Mouse (Mus musculus): ENCODE results near the gene Taf1d. TPM values are rescaled to one million over a fixed set of nuclear protein-coding genes. Genes with fewer than 3 reads are reported as not detected.

Taf1d gene
- 15.1 and 16.8 TPM in 2 replicates for polyA plus RNA-seq (2012; rRNA removed)

DNA sequence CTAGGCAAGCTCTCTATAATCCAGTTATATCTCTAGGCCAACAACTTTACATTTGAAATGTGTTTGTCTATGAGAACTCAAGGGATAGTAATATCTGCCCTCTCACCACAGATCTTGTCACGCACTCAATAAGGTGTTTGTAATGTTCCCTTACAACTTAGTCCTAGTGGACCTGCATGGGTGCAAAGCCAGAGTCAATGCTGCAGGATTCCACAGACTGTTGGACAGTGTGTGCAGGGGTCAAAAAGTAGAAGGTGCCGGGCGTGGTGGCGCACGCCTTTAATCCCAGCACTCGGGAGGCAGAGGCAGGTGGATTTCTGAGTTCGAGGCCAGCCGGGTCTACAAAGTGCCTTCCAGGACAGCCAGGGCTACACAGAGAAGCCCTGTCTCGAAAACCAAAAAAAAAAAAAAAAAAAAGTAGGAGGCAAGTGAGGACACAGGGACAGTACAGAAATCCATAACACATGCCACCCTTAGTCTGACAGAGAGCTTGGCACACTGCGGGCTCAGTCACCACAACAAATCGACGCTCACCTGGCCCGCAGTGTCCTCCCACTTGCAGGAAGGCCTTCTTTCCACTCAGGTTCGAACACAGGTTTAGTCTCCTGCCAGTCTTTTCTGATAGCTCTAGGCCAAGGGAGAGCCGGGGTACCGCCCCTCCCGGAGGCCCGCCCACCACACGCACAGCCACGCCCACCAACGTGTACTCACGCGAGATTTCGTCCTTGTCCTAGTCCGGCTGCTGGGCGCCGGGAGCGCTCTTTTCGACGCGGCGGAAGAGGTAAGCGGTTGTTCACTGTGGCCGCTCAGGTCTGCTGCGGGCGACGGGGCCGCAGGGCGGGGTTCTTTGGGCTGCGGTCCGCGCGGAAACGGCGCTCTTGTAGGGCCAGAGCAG, at the start of gene Taf1d:
Gene Taf1d (plus strand): TSS at position 712 of the 895 bp plus-strand sequence.
- Histone ChIP-seq H3K36me3 (ENCODE audit: control insufficient read depth, insufficient read depth, low read length) (peaks cover 1% of the 10 kb centered on the region), H3K4me1 (ENCODE audit: control insufficient read depth, insufficient read depth, low read length) (peaks cover 9% of the 10 kb centered on the region), H3K4me3 (ENCODE audit: control insufficient read depth, low read depth, low read length) (peak within 1 kb of the TSS; percentile 93), H3K27ac (ENCODE audit: control insufficient read depth, insufficient read depth, low read depth, low read length) (peak within 1 kb of the TSS; percentile 96), H3K27me3 (ENCODE audit: control insufficient read depth, insufficient read depth, low read length) (no peaks in the 10 kb centered on the region)
- TF ChIP-seq CTCF (IDR thresholded peaks at IDR 0.05; ENCODE audit: control insufficient read depth, insufficient read depth, insufficient replicate concordance, low read depth, low read length) (no peak), POLR2A (IDR thresholded peaks at IDR 0.05; ENCODE audit: control insufficient read depth, low read depth, low read length) (peak; percentile 100)

DNA sequence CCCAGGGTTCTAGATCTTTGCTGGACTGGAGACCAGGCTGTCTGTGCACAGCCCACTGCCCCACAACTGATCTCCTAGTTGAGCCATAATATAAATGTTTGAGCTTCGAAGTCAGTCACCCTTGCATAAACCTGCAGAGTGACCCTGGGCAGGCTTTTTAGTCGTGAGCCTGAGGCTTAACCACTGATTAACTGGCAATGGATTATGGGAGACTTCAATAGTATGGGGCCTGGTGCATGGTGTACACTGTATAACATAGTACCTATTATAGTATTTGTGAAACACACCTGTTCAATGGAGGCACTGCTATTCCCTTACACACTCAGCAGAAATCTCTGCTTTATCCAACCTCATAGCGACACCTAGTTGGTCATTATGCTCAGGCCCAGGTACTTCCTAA, 49.8 kb upstream of the Taf1d start:
- no peak for TF ChIP-seq POLR2A (IDR thresholded peaks at IDR 0.05; ENCODE audit: control insufficient read depth, low read depth, low read length)
- TF ChIP-seq CTCF (IDR thresholded peaks at IDR 0.05; ENCODE audit: control insufficient read depth, insufficient read depth, insufficient replicate concordance, low read depth, low read length): no peak
- H3K4me1 ChIP-seq (ENCODE audit: control insufficient read depth, insufficient read depth, low read length): no peaks in the 10 kb centered on the region; the same call in 1 of the 2 replicates
- H3K27ac ChIP-seq (ENCODE audit: control insufficient read depth, insufficient read depth, low read depth, low read length): no peak overlapping the region
- no peaks in the 10 kb centered on the region for H3K36me3 ChIP-seq (ENCODE audit: control insufficient read depth, insufficient read depth, low read length)
- H3K27me3 ChIP-seq (ENCODE audit: control insufficient read depth, insufficient read depth, low read length): no peaks in the 10 kb centered on the region
- H3K4me3 ChIP-seq (ENCODE audit: control insufficient read depth, low read depth, low read length): no peak overlapping the region

DNA sequence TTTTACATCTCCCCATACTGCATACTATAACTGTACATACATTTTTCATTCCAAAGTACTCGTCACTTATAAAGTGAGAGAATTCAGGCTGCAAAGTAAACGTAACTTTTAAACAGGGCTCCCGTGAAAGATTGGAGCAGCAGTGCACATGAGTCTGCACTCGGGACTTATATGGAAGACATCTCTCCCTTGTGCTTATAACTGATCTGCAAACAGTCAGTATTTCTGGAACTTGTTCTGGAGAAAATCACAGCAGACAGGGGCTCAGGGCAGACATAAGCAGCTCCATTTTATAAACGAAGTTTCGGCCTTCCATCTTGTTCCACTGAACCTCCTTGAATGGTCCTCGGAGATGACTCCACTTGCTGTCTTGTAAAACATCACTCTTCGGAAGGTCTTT, 44.0 kb upstream of the Taf1d start:
- Histone ChIP-seq H3K4me1 (ENCODE audit: control insufficient read depth, insufficient read depth, low read length) (no peaks in the 10 kb centered on the region), H3K27ac (ENCODE audit: control insufficient read depth, insufficient read depth, low read depth, low read length) (no peak overlapping the region), H3K4me3 (ENCODE audit: control insufficient read depth, low read depth, low read length) (no peak overlapping the region), H3K36me3 (ENCODE audit: control insufficient read depth, insufficient read depth, low read length) (no peaks in the 10 kb centered on the region), H3K27me3 (ENCODE audit: control insufficient read depth, insufficient read depth, low read length) (no peaks in the 10 kb centered on the region)
- no peak for TF ChIP-seq POLR2A (IDR thresholded peaks at IDR 0.05; ENCODE audit: control insufficient read depth, low read depth, low read length)
- no peak for TF ChIP-seq CTCF (IDR thresholded peaks at IDR 0.05; ENCODE audit: control insufficient read depth, insufficient read depth, insufficient replicate concordance, low read depth, low read length)

DNA sequence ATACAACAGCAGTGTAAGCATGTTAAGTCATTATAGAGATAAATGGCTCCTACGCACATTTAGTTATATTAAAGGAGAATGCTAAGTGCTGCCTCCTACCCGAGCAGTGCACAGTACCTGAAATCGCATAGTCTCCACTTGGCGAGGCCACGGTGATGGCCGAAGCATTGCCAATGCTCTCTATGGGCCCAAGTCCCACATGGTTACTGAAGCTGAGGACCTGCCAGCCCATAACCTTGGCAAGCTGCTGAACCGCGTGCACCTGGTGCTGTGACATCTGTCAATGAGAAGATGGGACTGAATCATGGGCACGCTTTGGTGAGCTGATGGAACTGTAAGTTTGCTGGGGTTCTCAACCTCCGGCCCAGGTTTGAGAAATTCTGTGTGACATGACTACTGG, 42.5 kb upstream of the Taf1d start:
- no peaks in the 10 kb centered on the region for H3K27me3 ChIP-seq (ENCODE audit: control insufficient read depth, insufficient read depth, low read length)
- TF ChIP-seq CTCF (IDR thresholded peaks at IDR 0.05; ENCODE audit: control insufficient read depth, insufficient read depth, insufficient replicate concordance, low read depth, low read length) (no peak), POLR2A (IDR thresholded peaks at IDR 0.05; ENCODE audit: control insufficient read depth, low read depth, low read length) (no peak)
- H3K27ac ChIP-seq (ENCODE audit: control insufficient read depth, insufficient read depth, low read depth, low read length): no peak overlapping the region
- no peak overlapping the region for H3K4me3 ChIP-seq (ENCODE audit: control insufficient read depth, low read depth, low read length)
- no peaks in the 10 kb centered on the region for H3K4me1 ChIP-seq (ENCODE audit: control insufficient read depth, insufficient read depth, low read length)
- no peaks in the 10 kb centered on the region; the same call in 1 of the 2 replicates for H3K36me3 ChIP-seq (ENCODE audit: control insufficient read depth, insufficient read depth, low read length)

DNA sequence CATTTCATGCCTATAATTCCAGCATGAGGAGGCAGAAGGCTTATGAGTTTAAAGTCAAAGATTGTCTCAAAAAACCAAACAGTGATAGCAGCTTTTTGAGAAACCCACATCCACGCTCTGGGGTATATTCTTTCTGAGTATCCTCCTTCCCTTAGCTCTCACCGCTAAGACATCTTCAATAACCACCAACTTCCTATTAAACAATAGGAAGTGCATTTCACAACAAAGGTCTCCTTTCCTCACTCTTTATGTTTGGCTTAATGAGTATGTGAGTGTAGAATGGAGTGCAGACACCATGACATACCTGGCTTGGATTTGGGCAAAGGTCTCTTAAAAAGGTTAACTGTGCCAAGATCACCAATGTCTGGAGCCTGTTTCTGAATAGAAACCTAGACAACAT, 32.0 kb upstream of the Taf1d start:
- no peaks in the 10 kb centered on the region for H3K27me3 ChIP-seq (ENCODE audit: control insufficient read depth, insufficient read depth, low read length)
- no peaks in the 10 kb centered on the region for H3K4me1 ChIP-seq (ENCODE audit: control insufficient read depth, insufficient read depth, low read length)
- H3K36me3 ChIP-seq (ENCODE audit: control insufficient read depth, insufficient read depth, low read length): peaks cover 3% of the 10 kb centered on the region; the same call in 1 of the 2 replicates
- H3K4me3 ChIP-seq (ENCODE audit: control insufficient read depth, low read depth, low read length): no peak overlapping the region
- TF ChIP-seq POLR2A (IDR thresholded peaks at IDR 0.05; ENCODE audit: control insufficient read depth, low read depth, low read length): no peak
- TF ChIP-seq CTCF (IDR thresholded peaks at IDR 0.05; ENCODE audit: control insufficient read depth, insufficient read depth, insufficient replicate concordance, low read depth, low read length): no peak
- no peak overlapping the region for H3K27ac ChIP-seq (ENCODE audit: control insufficient read depth, insufficient read depth, low read depth, low read length)

DNA sequence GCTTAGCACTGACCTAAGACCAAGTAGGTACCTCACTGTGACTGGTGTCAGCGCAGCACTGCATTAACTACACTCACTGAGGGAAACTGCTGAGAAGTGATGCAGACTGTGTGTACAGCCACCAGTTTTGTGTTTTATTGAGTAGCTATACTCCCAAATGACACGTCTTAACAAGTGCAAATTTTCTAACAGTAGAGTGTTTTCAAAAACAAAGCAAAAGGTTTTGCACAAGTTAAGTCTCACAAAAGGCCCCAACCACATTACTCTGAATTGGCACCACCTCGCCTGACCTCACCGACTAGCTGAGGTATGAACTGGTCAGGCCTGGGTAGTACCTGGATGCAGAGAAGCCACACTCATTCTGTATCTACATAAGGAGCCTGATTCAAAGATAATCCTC, 29.2 kb upstream of the Taf1d start:
- Histone ChIP-seq H3K36me3 (ENCODE audit: control insufficient read depth, insufficient read depth, low read length) (peaks cover 1% of the 10 kb centered on the region; the same call in 1 of the 2 replicates), H3K4me3 (ENCODE audit: control insufficient read depth, low read depth, low read length) (no peak overlapping the region), H3K4me1 (ENCODE audit: control insufficient read depth, insufficient read depth, low read length) (peaks cover 3% of the 10 kb centered on the region; the same call in 1 of the 2 replicates), H3K27ac (ENCODE audit: control insufficient read depth, insufficient read depth, low read depth, low read length) (no peak overlapping the region), H3K27me3 (ENCODE audit: control insufficient read depth, insufficient read depth, low read length) (no peaks in the 10 kb centered on the region)
- TF ChIP-seq POLR2A (IDR thresholded peaks at IDR 0.05; ENCODE audit: control insufficient read depth, low read depth, low read length): no peak
- no peak for TF ChIP-seq CTCF (IDR thresholded peaks at IDR 0.05; ENCODE audit: control insufficient read depth, insufficient read depth, insufficient replicate concordance, low read depth, low read length)

DNA sequence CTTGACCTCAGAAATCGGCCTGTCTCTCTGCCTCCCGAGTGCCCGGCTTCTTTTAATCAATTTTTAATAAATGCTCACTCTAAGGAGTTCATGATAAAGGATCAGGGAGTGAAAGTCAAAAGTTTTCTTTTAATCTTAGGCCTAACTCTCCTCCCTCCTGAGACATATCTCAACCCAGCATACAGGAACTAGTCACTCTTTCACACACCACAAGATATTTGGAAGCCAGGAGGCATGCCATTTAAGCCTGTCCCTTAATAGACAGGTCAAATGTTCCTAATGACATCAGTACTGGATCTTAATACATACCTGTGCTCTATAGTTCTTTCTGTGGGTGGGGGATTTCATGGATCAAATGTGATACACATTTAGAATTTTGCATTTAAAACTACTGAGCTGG, 27.7 kb upstream of the Taf1d start:
- Histone ChIP-seq H3K36me3 (ENCODE audit: control insufficient read depth, insufficient read depth, low read length) (no peaks in the 10 kb centered on the region), H3K27ac (ENCODE audit: control insufficient read depth, insufficient read depth, low read depth, low read length) (no peak overlapping the region), H3K4me3 (ENCODE audit: control insufficient read depth, low read depth, low read length) (no peak overlapping the region), H3K4me1 (ENCODE audit: control insufficient read depth, insufficient read depth, low read length) (peaks cover 3% of the 10 kb centered on the region; the same call in 1 of the 2 replicates), H3K27me3 (ENCODE audit: control insufficient read depth, insufficient read depth, low read length) (no peaks in the 10 kb centered on the region)
- TF ChIP-seq POLR2A (IDR thresholded peaks at IDR 0.05; ENCODE audit: control insufficient read depth, low read depth, low read length): no peak
- no peak for TF ChIP-seq CTCF (IDR thresholded peaks at IDR 0.05; ENCODE audit: control insufficient read depth, insufficient read depth, insufficient replicate concordance, low read depth, low read length)

Measured in testis, adult 2 months (tissue).